Mouse (Mus musculus) brown adipose tissue, adult 24 weeks (tissue): ENCODE data around the gene Atp6v0a2. TPM values are rescaled to one million over a fixed set of nuclear protein-coding genes. Genes with fewer than 3 reads are reported as not detected.
"Not testable (repeated sequence)": the region's sequence is repeated elsewhere in the genome, so short reads cannot be mapped to it uniquely, and the experiment has no call there.

Experiments
- H3K27ac ChIP-seq: fragments of 200-500 bp; replicated peaks from 2 replicates; pipeline ENCODE4 v1.5.1; 2012; ENCODE audit warnings: low read depth, mild to moderate bottlenecking, low read length
- H3K4me1 ChIP-seq: fragments of 200-500 bp; 2 replicates; pipeline ENCODE4 v1.6.1; 2012; ENCODE audit warnings: low read length, mixed read lengths; ENCODE audit not compliant: control insufficient read depth, insufficient read depth, insufficient read length
- H3K4me3 ChIP-seq: fragments of 200-500 bp; 2 replicates; pipeline ENCODE4 v1.5.1; 2012; ENCODE audit warnings: low read depth, mild to moderate bottlenecking, low read length, moderate library complexity; ENCODE audit not compliant: insufficient read depth
- polyA plus RNA-seq: library from polyadenylated mRNA; stranded (reverse); fragments of >200 nt; gene quantifications from 2 replicates; pipeline ENCODE4 v1.2.4, GENCODE M21; 2012; ENCODE audit not compliant: missing spikeins, insufficient read depth, insufficient read length

The Atp6v0a2 gene
- polyA plus RNA-seq, 1 experiment = 26.3 TPM

DNA sequence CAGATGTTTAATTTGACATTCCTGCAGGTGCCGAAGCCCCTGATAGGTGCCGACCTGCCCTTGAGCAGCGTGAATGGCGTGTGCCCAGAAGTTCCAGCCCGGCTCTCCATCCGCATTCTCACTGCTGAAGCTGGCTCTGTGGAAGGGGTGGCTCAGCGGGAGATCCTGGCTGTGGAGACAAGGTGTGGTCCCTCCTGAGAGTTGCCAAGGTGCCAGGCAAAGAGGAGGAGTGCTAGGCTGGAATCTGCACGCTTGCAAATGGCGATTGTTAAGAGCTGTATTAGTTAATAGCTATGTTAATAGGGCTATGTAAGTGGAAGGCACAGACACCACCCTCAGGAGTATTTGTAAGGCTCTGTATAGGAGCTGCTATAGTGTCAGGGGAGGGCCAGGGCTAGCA is 4.1 kb upstream of the Atp6v0a2 start:
- Histone ChIP-seq H3K4me1 (peaks cover 4% of the 10 kb centered on the region; the same call in 1 of the 2 replicates), H3K27ac (no peak overlapping the region), H3K4me3 (no peak overlapping the region)

DNA sequence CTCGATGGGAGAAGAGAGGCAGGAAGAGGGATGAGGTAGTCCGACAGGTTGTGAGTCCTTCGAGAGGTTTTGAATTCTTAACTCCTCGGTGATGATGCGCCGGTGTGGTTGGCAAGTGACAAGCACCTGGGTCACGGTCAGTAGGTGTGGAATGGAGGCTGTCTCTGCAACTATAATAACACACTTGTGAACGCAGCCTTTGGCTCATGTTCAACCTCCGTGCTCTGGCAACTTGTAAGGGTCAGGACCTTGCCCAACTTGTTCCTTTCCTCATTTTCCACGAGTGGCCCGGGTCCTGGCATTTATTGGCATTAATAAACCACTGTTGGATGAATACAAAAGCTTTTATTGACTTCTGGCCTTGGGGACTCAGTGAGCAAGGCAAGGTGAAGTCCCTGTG is 1.3 kb downstream of the Atp6v0a2 start:
- Histone ChIP-seq H3K4me3 (peak overlapping the region; percentile 89), H3K4me1 (peaks cover 12% of the 10 kb centered on the region), H3K27ac (no peak overlapping the region)

DNA sequence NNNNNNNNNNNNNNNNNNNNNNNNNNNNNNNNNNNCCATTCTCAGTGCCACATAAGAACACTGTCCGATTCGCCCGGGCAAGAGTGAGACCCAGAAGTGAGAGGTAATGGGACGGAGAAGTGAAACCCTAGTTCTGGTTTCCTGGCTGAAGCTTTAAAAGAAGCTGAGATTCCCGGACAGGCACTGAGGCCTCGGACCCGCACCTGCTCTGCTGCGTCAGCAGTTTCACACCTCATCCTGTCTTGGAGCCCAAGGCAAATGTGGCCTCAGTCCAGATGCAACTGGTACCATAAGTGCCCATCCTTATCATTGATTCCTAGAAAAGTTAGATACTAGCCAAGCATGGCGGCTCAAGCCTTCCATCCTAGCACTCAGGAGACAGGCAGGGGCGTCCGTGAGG is 3.3 kb downstream of the Atp6v0a2 start:
- no peak overlapping the region for H3K27ac ChIP-seq
- H3K4me3 ChIP-seq = no peak overlapping the region
- H3K4me1 ChIP-seq = peaks cover 12% of the 10 kb centered on the region

GRCm38 (mm10) chr5:124632461-124632860 is 4.1 kb downstream of the Atp6v0a2 start:
- Histone ChIP-seq H3K4me3 (no peak overlapping the region), H3K4me1 (peaks cover 12% of the 10 kb centered on the region), H3K27ac (no peak overlapping the region)

DNA sequence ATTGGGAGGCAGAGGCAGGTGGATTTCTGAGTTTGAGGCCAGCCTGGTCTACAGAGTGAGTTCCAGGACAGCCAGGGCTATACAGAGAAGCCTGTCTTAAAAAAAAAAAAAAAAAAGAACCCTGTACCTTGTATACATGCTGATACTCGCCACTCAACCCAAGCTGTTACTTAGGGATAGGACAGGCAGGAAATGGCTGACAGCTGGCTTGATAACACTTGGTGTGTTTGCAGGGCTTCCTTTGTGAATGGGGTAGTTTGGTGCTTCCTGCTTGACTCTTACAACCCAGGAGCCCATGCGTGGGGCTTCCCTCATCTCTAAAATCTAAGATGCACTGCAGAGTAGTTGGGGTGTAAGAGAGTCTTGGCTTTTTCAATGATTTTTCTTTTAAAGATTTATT is 5.0 kb downstream of the Atp6v0a2 start:
- Histone ChIP-seq H3K27ac (no peak overlapping the region), H3K4me3 (no peak overlapping the region), H3K4me1 (peaks cover 8% of the 10 kb centered on the region; the same call in 1 of the 2 replicates)

- not testable (repeated sequence) for H3K4me3 ChIP-seq, H3K4me1 ChIP-seq, H3K27ac ChIP-seq
Observed at GRCm38 (mm10) chr5:124635068-124635467, 6.7 kb downstream of the Atp6v0a2 start.

DNA sequence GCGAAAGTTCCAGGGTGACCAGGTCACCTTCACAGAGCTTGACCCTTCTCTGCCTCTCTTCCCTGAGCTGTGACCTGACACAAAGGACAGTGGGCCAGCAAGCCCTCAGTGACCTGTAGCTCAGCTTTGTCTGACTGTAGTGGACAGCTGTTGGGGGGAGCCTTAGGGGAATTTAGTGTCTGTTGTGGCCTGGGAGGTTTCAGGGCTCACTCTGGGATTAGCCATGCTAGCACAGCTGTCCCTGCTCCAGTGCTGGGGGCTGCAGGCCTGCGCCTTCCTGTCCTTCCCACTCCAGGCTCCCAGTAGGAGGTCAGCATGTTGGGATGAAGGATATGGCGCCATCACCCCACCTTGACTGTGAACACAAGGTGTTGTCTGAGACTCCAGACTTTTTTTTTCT is 7.8 kb downstream of the Atp6v0a2 start:
- no peak overlapping the region for H3K4me3 ChIP-seq
- no peaks in the 10 kb centered on the region for H3K4me1 ChIP-seq
- no peak overlapping the region for H3K27ac ChIP-seq

- H3K4me3 ChIP-seq = no peak overlapping the region
- no peaks in the 10 kb centered on the region for H3K4me1 ChIP-seq
- no peak overlapping the region for H3K27ac ChIP-seq
Observed at GRCm38 (mm10) chr5:124636694-124637093, 8.3 kb downstream of the Atp6v0a2 start.

DNA sequence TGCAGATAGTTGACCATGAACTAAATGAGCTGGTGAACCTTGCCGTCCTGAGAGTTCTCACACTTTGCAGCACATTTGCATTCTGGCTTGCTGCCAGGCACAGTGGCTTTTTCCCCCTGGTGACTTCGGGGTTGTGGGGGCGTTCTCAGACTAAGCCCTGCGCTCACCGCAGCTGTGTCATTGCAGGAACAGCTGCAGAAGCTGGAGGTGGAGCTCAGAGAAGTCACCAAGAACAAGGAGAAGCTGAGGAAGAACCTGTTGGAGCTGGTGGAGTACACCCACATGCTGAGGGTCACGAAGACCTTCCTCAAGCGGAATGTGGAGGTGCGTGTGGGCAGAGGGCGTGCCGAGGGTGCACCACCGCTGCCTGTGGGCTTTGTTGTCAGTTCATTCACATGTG is 8.9 kb downstream of the Atp6v0a2 start:
- Histone ChIP-seq H3K4me1 (no peaks in the 10 kb centered on the region), H3K4me3 (no peak overlapping the region), H3K27ac (no peak overlapping the region)

DNA sequence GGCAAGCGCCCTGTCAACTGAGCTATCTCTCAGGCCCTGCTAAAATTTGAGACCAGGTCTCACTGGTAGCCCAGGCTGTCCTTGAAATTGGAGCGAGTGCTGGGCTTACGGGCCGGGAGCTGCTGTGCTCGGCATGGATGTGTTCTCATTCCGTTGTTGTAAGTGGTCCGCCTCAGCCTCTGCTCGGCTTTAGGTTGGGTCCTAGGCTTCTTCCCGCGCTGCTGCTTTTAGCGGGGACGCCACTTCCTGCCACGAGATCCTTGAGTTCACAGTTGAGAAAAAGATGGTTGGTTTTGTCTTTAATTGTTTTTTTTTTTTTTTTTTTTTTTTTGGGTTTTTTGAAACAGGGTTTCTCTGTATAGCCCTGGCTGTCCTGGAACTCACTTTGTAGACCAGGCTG is 9.5 kb downstream of the Atp6v0a2 start:
- Histone ChIP-seq H3K4me3 (no peak overlapping the region), H3K4me1 (no peaks in the 10 kb centered on the region)

GRCm38 (mm10) chr5:124713741-124714140 is 85.4 kb downstream of the Atp6v0a2 start:
- Histone ChIP-seq H3K4me1 (no peaks in the 10 kb centered on the region), H3K4me3 (no peak overlapping the region), H3K27ac (0 out of 2 replicates have a peak overlapping the region, but pooled peaks have one; percentile 0)

More for the DNA sequence above, 9.5 kb downstream of the Atp6v0a2 start:
- no peak overlapping the region for H3K27ac ChIP-seq

- peak overlapping the region; percentile 95 for H3K27ac ChIP-seq
Observed at GRCm38 (mm10) chr5:124715135-124715534, 86.8 kb downstream of the Atp6v0a2 start.

DNA sequence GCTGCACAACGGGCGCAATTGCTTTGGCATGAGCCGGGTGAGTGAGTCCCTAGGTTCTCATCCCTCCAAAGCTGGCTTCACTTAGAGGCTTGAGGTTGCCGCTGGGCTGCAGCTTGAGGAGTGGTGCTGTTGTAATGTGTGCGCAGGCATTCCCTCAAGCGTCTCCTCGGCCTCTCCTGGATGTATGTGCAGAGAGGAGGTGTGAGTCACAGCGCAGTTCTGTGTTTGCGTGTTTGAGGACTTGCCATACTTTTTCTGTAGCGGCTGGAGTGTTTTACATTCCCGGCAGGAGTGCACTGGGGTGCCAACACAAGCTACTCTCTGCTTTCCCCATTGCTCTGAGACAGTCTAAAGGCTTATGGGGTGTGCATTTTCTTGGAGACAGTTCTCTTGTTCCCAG is 89.6 kb downstream of the Atp6v0a2 start:
- Histone ChIP-seq H3K4me1 (no peaks in the 10 kb centered on the region), H3K4me3 (no peak overlapping the region), H3K27ac (no peak overlapping the region)

More at GRCm38 (mm10) chr5:124715135-124715534, 86.8 kb downstream of the Atp6v0a2 start:
- no peaks in the 10 kb centered on the region for H3K4me1 ChIP-seq
- no peak overlapping the region for H3K4me3 ChIP-seq

DNA sequence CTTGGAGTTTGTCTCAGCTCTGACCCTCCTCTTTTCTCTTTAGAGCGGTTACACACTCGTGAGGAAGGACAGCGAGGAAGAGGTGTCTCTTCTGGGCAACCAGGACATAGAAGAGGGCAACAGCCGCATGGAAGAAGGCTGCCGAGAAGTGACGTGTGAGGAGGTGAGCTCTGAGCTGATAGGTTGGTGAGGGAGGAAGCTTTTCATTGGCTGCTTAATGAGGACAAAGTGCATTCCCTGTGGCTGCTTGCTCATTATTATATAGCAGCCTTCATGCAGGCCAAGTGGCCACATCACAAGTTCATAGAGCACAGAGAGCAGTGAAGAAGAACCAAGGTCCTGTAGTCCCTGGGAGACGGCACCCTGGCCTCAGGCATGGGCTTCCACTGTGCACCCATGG is 90.0 kb downstream of the Atp6v0a2 start:
- Histone ChIP-seq H3K4me3 (no peak overlapping the region), H3K4me1 (no peaks in the 10 kb centered on the region), H3K27ac (no peak overlapping the region)

DNA sequence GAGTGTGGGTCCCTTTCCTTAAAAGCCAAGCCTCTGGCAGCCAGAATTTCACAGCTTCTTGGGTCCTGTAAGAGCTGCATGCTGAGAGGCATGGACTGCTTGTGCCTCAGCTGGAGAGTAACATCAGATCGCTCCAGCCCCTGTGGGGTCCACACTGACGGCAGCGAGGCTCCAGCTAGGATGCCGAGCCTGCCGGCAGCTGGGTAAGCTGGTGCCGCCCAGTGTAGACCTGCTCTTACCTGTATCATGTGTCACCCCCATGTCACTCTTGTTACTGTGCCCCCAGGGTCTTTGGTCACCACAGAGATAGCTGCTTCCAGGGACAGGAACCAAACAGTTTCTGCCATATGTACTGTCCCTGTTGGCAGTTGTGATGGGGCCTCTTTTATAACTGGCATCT is 94.7 kb downstream of the Atp6v0a2 start:
- no peak overlapping the region for H3K27ac ChIP-seq
- H3K4me1 ChIP-seq = no peaks in the 10 kb centered on the region
- H3K4me3 ChIP-seq = no peak overlapping the region

DNA sequence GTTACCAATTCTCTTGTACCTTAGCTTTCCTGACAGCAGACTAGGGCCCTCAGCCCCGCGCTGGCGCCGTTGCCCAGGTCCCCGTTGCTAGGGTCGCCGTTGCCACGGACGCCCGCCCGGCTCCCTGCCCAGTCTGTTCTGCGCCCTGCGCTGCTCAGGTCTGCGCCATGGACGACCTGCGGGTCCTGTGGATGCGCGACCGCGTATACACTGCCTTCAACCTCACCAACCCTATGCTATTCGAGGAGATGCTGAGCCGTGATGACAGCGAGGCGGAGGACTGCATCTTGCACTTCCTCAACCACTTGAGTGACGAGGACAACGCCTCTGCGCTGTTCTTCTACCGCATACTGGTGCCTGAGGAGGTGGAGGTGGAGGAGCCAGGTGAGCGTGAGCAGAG is 96.6 kb downstream of the Atp6v0a2 start, which contains the start of gene Dnah10:
Gene Dnah10, plus strand, starts transcription at position 89 of the 400 bp plus-strand sequence.
- peaks cover 4% of the 10 kb centered on the region; the same call in 1 of the 2 replicates for H3K4me1 ChIP-seq
- H3K4me3 ChIP-seq = no peak within 1 kb of the TSS

More for the DNA sequence above, 96.6 kb downstream of the Atp6v0a2 start, which contains the start of gene Dnah10:
- no peak within 1 kb of the TSS for H3K27ac ChIP-seq
